Mouse (Mus musculus): Measurements from ENCODE around the gene Hist1h3i. TPM values are rescaled to one million over a fixed set of nuclear protein-coding genes. Genes with fewer than 3 reads are reported as not detected.
"Not testable (repeated sequence)": the region's sequence is repeated elsewhere in the genome, so short reads cannot be mapped to it uniquely, and the experiment has no call there.

The Hist1h3i gene
- polyA plus RNA-seq, 1 experiment from 2014 or later: 294 TPM

DNA sequence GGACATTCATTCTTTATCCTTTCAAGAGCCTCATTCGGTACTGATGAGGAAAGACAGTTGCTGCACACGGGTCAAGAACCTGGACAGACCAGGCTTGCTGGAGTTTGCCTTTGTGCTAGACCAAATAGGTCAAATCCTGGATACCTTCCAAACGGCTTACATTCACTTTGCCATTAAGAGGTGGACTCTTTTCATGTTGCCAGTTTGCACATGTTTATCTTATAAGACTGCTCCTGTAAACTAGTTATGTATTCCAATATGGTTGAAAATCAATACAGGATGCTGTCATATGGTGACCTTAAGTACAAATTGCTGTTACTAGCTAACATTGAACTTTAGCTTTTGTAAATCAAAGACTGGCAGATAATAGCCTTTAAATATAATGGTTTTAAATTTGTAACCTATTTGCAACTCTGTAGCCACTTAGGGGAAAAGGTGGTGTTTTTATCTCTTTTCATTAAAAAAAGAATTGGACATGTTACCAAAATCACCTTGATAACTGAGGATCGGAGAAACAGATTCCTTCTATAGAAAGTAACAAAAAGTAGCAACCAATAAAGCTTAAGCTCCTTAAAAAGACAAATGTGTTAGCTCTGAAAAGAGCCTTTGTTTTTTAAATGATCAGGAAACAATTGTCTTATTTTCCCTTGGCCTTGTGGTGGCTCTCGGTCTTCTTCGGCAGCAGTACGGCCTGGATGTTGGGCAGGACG is 3.2 kb upstream of the Hist1h3i start:
- Histone ChIP-seq H3K4me1 (ENCODE audit: control insufficient read depth, insufficient read depth, low read length) (peaks cover 8% of the 10 kb centered on the region; the same call in 1 of the 2 replicates), H3K9ac (ENCODE audit: low read length) (peak overlapping the region; percentile 63), H3K9me3 (ENCODE audit: control insufficient read depth, low read length) (no peaks in the 10 kb centered on the region), H3K4me3 (ENCODE audit: low read depth, low read length) (peak overlapping the region; percentile 28), H3K4me2 (ENCODE audit: low read depth, severe bottlenecking) (peak overlapping the region; percentile 42), H3K27ac (replicated peaks; ENCODE audit: low read depth, low read length) (peak overlapping the region; percentile 93), H3K27me3 (ENCODE audit: control insufficient read depth, insufficient read depth, low read length) (no peaks in the 10 kb centered on the region), H3K36me3 (ENCODE audit: control insufficient read depth, insufficient read depth, low read length) (no peaks in the 10 kb centered on the region)
- WGBS: 7% methylated on average over 8 of the region's 8 CpGs
- no peak for ATAC-seq (ENCODE audit: insufficient number of reproducible peaks, low FRiP score, low TSS enrichment, low read depth)
- peak; percentile 69 for DNase-seq (ENCODE audit: low spot score)

DNA sequence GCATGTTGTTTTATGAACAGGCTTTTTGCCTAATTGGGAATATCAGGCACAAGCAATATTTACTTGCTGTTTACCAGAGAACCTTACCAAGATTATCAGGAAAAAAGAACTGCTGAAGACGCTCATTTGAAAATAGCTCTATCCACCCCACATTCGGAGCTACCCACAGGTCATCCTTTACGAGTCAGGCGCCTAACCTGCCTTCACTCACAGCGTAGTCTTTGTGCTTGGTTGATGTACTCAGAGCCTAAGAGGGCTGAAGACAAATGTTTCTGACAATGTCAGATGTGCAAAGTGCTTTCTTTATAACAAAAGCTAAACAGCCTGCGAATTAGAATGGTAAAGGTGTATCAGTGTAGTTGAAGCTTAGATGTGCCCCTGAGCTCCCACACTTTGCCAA is 1.1 kb upstream of the Hist1h3i start:
- H3K27ac ChIP-seq (replicated peaks; ENCODE audit: low read depth, low read length): peak overlapping the region; percentile 89
- no peaks in the 10 kb centered on the region for H3K36me3 ChIP-seq (ENCODE audit: control insufficient read depth, insufficient read depth, low read length)
- no peaks in the 10 kb centered on the region for H3K9me3 ChIP-seq (ENCODE audit: control insufficient read depth, low read length)
- peak overlapping the region; percentile 35 for H3K9ac ChIP-seq (ENCODE audit: low read length)
- 27% methylated on average over 6 of the region's 6 CpGs for WGBS
- H3K4me2 ChIP-seq (ENCODE audit: low read depth, severe bottlenecking): peak overlapping the region; percentile 50
- peaks cover 8% of the 10 kb centered on the region; the same call in 1 of the 2 replicates for H3K4me1 ChIP-seq (ENCODE audit: control insufficient read depth, insufficient read depth, low read length)
- ATAC-seq (ENCODE audit: insufficient number of reproducible peaks, low FRiP score, low TSS enrichment, low read depth): no peak
- peak; percentile 27 for DNase-seq (ENCODE audit: low spot score)
- H3K4me3 ChIP-seq (ENCODE audit: low read depth, low read length): no peak overlapping the region
- no peaks in the 10 kb centered on the region for H3K27me3 ChIP-seq (ENCODE audit: control insufficient read depth, insufficient read depth, low read length)

DNA sequence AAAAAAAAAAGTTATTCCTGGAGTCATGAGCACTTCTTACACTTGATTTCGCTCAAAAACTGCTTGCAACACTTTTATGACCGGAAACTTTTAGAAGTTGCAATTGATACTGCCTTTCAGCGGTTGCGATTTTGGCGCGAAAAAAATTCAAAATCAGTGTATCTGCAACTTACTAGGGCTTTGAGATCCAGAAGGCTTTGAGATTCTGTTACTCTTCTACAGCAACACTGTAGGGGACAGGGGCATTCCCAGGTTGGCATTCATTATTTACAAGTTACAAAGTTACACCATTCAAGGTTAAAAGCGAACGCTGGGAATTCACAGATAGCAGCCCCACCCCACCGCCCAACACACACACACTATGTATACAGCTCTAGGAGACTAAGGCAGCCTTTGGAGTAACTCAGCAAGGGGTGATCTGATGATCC is 578 bp upstream of the Hist1h3i start:
- Histone ChIP-seq H3K4me1 (ENCODE audit: control insufficient read depth, insufficient read depth, low read length) (peaks cover 8% of the 10 kb centered on the region; the same call in 1 of the 2 replicates), H3K27me3 (ENCODE audit: control insufficient read depth, insufficient read depth, low read length) (no peaks in the 10 kb centered on the region), H3K27ac (replicated peaks; ENCODE audit: low read depth, low read length) (peak overlapping the region; percentile 89), H3K9me3 (ENCODE audit: control insufficient read depth, low read length) (no peaks in the 10 kb centered on the region), H3K4me3 (ENCODE audit: low read depth, low read length) (peak overlapping the region; percentile 36), H3K36me3 (ENCODE audit: control insufficient read depth, insufficient read depth, low read length) (no peaks in the 10 kb centered on the region), H3K4me2 (ENCODE audit: low read depth, severe bottlenecking) (peak overlapping the region; percentile 50), H3K9ac (ENCODE audit: low read length) (peak overlapping the region; percentile 35)
- 3% methylated on average over 9 of the region's 9 CpGs for WGBS
- ATAC-seq (ENCODE audit: insufficient number of reproducible peaks, low FRiP score, low TSS enrichment, low read depth) (no peak), DNase-seq (ENCODE audit: low spot score) (peak; percentile 65)

DNA sequence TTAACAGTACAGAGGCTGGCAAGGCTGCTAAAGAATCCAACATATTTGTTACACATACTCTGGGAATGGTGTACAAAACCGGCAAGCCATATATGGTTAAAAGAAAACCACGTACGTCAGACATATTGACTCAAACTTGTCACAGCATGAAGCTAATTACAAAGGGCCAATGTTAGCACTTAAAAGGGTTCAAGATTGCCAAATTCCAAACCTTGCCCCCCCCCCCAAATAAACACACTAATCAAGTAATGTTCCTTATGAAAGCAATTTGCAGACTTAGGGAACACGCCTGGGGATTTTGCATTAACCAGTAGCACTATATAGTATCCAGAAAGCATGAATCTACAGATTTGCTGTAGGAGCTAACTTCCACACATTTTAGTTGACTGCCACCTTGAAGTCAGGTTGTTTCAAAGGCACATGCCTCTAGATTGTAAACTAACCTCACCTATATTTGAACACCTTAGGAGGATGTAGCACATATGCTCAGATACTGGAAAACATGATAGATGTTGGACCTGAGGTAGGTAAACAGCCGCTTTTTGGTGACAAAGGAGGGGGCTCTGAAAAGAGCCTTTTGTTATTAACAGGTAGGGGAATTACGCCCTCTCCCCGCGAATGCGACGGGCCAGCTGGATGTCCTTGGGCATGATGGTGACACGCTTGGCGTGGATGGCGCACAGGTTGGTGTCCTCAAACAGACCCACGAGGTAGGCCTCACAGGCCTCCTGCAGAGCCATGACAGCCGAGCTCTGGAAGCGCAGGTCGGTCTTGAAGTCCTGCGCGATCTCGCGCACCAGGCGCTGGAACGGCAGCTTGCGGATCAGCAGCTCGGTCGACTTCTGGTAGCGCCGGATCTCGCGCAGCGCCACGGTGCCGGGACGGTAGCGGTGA is 562 bp downstream of the Hist1h3i start:
- H3K9ac ChIP-seq (ENCODE audit: low read length): peak overlapping the region; percentile 61
- H3K4me2 ChIP-seq (ENCODE audit: low read depth, severe bottlenecking): peak overlapping the region; percentile 56
- peak; percentile 73 for DNase-seq (ENCODE audit: low spot score)
- not testable (repeated sequence) for H3K9me3 ChIP-seq (ENCODE audit: control insufficient read depth, low read length); H3K27me3 ChIP-seq (ENCODE audit: control insufficient read depth, insufficient read depth, low read length); H3K4me1 ChIP-seq (ENCODE audit: control insufficient read depth, insufficient read depth, low read length); H3K36me3 ChIP-seq (ENCODE audit: control insufficient read depth, insufficient read depth, low read length); ATAC-seq (ENCODE audit: insufficient number of reproducible peaks, low FRiP score, low TSS enrichment, low read depth)
- H3K27ac ChIP-seq (replicated peaks; ENCODE audit: low read depth, low read length): peak overlapping the region; percentile 88
- under 1% methylated on average over 12 of the region's 35 CpGs for WGBS
- peak overlapping the region; percentile 36 for H3K4me3 ChIP-seq (ENCODE audit: low read depth, low read length)

DNA sequence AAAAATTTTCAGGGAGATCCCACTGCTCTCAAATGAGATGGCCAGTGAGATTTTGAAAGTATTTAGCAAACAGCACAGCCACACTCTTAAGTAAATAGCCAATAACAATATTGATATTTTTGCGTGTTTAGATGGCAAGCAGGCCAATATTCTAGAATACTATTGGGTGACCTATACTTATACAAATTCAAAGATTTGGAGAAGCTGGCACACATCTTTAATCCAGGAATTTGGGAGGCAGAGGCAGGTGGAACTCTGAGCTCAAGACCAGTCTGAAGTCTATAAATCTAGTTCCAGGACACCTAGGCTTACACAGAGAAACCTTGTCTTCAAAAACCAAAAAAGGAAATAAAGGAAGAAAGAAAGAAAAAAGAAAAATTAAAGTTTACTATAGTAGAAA is 1.5 kb downstream of the Hist1h3i start:
- no peak overlapping the region for H3K4me3 ChIP-seq (ENCODE audit: low read depth, low read length)
- no peak overlapping the region for H3K27ac ChIP-seq (replicated peaks; ENCODE audit: low read depth, low read length)
- no peak overlapping the region for H3K9ac ChIP-seq (ENCODE audit: low read length)
- peaks cover 8% of the 10 kb centered on the region; the same call in 1 of the 2 replicates for H3K4me1 ChIP-seq (ENCODE audit: control insufficient read depth, insufficient read depth, low read length)
- ATAC-seq (ENCODE audit: insufficient number of reproducible peaks, low FRiP score, low TSS enrichment, low read depth) (no peak), DNase-seq (ENCODE audit: low spot score) (no peak)
- WGBS: 95% methylated on average over 1 of the region's 1 CpGs
- H3K9me3 ChIP-seq (ENCODE audit: control insufficient read depth, low read length): no peaks in the 10 kb centered on the region
- no peaks in the 10 kb centered on the region for H3K27me3 ChIP-seq (ENCODE audit: control insufficient read depth, insufficient read depth, low read length)
- H3K36me3 ChIP-seq (ENCODE audit: control insufficient read depth, insufficient read depth, low read length): no peaks in the 10 kb centered on the region
- no peak overlapping the region for H3K4me2 ChIP-seq (ENCODE audit: low read depth, severe bottlenecking)

DNA sequence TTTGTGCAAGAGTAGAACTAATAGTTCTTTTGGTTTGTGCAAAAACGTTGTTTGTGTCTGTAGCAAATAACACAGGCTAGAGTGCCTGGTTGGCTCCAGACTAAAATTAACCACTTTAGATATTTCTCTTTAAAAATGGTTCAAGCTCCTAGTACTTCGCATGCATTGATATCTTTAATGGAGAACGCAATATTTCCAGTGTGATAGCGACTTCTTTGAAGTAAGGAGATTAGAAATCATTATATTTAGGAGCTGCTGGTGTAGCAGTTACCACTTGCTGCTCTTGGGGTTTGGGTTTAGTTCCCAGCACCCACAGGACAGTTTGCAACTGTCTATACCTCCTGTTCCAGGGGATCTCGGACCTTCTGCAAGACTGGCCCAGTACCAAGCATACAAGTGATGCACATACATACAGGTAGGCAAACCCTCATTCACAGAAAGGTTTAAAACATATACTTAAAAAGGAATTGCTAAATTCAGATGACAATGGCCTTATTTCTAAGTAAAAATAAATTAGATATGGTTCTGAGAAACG is 2.1 kb downstream of the Hist1h3i start:
- Histone ChIP-seq H3K4me2 (ENCODE audit: low read depth, severe bottlenecking) (peak overlapping the region; percentile 91), H3K36me3 (ENCODE audit: control insufficient read depth, insufficient read depth, low read length) (no peaks in the 10 kb centered on the region), H3K9ac (ENCODE audit: low read length) (peak overlapping the region; percentile 45; the same call in 1 of the 2 replicates), H3K27ac (replicated peaks; ENCODE audit: low read depth, low read length) (peak overlapping the region; percentile 100), H3K9me3 (ENCODE audit: control insufficient read depth, low read length) (no peaks in the 10 kb centered on the region), H3K4me3 (ENCODE audit: low read depth, low read length) (no peak overlapping the region), H3K27me3 (ENCODE audit: control insufficient read depth, insufficient read depth, low read length) (no peaks in the 10 kb centered on the region), H3K4me1 (ENCODE audit: control insufficient read depth, insufficient read depth, low read length) (peaks cover 8% of the 10 kb centered on the region; the same call in 1 of the 2 replicates)
- DNase-seq (ENCODE audit: low spot score) (peak; percentile 41), ATAC-seq (ENCODE audit: insufficient number of reproducible peaks, low FRiP score, low TSS enrichment, low read depth) (no peak)
- 42% methylated on average over 6 of the region's 6 CpGs for WGBS

DNA sequence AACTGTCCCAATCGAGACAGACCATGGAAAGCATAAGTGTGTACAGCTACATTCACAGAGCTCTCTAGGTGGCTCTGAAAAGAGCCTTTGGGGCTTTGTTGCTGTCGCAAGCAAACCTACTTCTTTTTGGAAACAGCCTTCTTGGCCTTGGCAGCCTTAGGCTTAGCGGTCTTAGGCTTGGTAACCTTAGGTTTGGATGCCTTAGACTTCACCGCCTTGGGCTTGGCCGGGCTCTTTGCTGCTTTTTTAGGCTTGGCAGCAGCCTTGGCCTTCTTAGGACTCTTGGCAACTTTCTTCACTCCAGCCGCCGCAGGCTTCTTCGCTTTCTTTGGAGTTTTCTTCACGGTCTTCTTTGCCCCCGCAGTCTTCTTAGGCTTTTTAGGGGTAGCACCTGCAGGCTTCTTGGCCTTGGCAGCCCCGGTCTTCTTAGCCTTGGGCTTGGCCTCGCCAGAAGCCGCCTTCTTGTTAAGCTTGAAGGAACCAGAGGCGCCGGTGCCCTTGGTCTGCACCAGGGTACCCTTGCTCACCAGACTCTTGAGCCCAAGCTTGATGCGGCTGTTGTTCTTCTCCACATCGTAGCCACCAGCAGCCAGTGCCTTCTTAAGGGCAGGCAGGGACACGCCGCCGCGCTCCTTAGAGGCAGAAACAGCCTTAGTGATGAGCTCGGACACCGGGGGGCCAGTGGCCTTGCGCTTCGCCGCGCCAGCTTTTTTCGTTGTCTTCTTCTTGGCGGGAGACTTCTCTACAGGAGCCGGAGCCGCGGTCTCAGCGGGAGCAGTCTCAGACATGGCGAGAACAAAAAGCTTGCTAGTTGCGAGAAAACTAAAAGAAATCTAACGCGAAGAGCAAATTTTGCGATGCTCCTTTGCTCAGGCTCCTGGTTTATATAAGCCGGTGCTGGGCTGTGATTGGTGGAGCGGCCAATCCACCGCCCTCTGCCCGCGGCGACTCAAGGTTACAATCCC is 3.1 kb downstream of the Hist1h3i start, which contains the start of gene Hist1h1b:
Hist1h1b (minus strand) TSS at position 859 of the 965 bp plus-strand sequence.
- WGBS: under 1% methylated on average over 44 of the region's 44 CpGs
- Histone ChIP-seq H3K9me3 (ENCODE audit: control insufficient read depth, low read length) (no peaks in the 10 kb centered on the region), H3K36me3 (ENCODE audit: control insufficient read depth, insufficient read depth, low read length) (no peaks in the 10 kb centered on the region), H3K4me2 (ENCODE audit: low read depth, severe bottlenecking) (peak within 1 kb of the TSS; percentile 91), H3K4me3 (ENCODE audit: low read depth, low read length) (peak within 1 kb of the TSS; percentile 73), H3K27ac (replicated peaks; ENCODE audit: low read depth, low read length) (peak within 1 kb of the TSS; percentile 100), H3K27me3 (ENCODE audit: control insufficient read depth, insufficient read depth, low read length) (no peaks in the 10 kb centered on the region), H3K4me1 (ENCODE audit: control insufficient read depth, insufficient read depth, low read length) (peaks cover 8% of the 10 kb centered on the region; the same call in 1 of the 2 replicates), H3K9ac (ENCODE audit: low read length) (peak within 1 kb of the TSS; percentile 97)
- peak; percentile 65; the same call in 1 of the 2 replicates for ATAC-seq (ENCODE audit: insufficient number of reproducible peaks, low FRiP score, low TSS enrichment, low read depth)
- peak; percentile 88 for DNase-seq (ENCODE audit: low spot score)
